Mouse (Mus musculus): Measurements from ENCODE around the gene Gm21904.
"Not testable (repeated sequence)": the region's sequence is repeated elsewhere in the genome, so short reads cannot be mapped to it uniquely, and the experiment has no call there.

Gm21904 gene

GRCm38 (mm10) chrY:17846166-17846565 lies at the start of gene Gm21904:
Gene Gm21904, minus strand, starts transcription at chrY:17846266.
- DNase-seq: not testable (repeated sequence)

- not testable (repeated sequence) for DNase-seq
Measured at GRCm38 (mm10) chrY:17874441-17874840, 28.4 kb upstream of the Gm21904 start, which contains the start of the genes Gm20772 and Gm20831. Gene Gm20772, plus strand, starts transcription at chrY:17874741. Gene Gm20831, plus strand, starts transcription at chrY:17874741.

Measured in heart, adult 11 months (tissue).